Mouse (Mus musculus) monocyte, adult 5-6 weeks (primary cell): ENCODE measurements around the gene Znhit1. TPM values are rescaled to one million over a fixed set of nuclear protein-coding genes. Genes with fewer than 3 reads are reported as not detected.

Source experiments
- ATAC-seq: fragments of 153-309, 156-312 bp; replicated peaks from 2 replicates; pipeline ENCODE4 v1.8.0; 2017; ENCODE audit warnings: mild to moderate bottlenecking; ENCODE audit not compliant: low TSS enrichment, insufficient number of reproducible peaks, severe bottlenecking, poor library complexity, low FRiP score
- total RNA-seq: library from RNA; stranded (forward); fragments of 200-1000, 200-491, 200-594 nt; gene quantifications from 3 replicates; pipeline ENCODE4 v1.2.3, GENCODE M21; 2017

Znhit1 gene
- 21.8 to 58.2 TPM (median 38.8 TPM) in 3 replicates for total RNA-seq

DNA sequence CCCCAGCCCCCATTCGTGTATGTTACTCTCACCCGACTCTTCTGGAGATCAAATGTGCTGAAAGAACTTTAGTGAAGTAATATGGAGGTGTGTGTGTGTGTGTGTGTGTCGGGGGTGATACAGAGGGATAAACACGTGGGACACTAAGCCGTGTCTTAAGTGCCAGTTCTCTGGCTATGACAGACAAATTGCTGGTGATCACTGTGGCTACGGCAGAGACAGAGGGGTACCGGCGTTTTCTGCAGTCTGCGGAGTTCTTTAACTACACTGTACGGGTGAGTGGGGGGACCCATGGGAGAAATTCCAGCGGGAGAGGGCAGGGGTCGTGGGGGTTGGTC lies at the start of gene Znhit1:
Gene Znhit1 (minus strand): TSS at position 88 of the 338 bp plus-strand sequence.
- no peak for ATAC-seq

DNA sequence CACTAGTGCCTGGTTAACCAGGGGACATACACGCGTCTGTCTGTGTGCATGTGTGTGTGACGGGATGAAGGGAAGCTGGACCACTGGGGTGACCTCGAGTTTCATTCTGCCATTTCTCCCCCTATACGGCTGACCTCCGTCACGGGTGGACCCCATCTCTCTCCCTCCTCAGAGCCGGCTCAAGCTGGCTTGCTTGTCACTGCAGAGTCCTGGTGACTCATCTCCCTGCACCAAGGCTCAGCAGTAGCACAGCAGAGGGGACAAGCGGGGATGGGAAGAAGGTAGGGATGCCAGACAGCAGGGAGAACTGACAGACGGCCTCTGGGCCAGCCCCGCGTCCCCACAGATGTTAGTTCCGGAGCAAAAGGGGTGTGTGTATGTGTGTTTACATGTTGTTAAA lies 48.4 kb upstream of the Znhit1 start:
- no peak for ATAC-seq

DNA sequence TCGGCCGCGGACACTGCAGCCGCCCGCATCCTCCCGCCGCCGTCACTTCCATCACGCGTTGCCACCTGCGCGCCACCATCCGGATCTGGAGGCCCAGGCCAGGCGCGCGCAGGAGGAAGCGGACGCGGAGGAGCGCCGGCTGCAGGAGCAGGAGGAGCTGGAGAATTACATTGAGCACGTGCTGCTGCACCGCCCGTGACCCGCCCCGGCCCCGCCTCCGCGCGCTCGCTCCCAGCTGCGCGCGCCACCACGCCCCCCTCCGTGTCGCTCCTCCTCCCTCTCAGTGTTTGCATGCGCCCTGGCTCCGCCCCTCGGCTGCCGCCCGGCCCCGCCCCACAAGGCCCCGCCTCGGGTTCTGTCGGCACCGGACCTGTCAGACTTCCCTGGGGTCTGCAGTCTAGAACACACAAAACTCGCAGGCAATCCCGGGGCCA lies 44.8 kb upstream of the Znhit1 start:
- 0 out of 2 replicates have a peak, but pooled peaks have one; percentile 32 for ATAC-seq

DNA sequence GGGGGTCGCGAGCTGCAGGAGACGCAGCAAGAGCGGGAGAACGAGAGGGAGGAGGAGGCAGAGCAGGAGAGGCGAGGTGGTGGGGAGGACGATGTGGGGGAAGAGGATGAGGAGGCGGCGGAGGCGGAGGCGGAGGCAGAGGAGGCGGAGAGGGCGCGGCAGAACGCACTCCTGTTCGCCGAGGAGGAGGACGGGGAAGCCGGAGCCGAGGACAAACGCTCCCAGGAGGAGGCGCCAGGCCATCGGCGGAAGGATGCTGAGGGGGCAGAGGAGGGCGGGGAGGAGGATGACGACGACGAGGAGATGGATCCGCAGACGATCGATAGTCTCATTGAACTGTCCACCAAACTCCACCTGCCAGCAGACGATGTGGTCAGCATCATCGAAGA lies 44.2 kb upstream of the Znhit1 start:
- ATAC-seq, result no peak

DNA sequence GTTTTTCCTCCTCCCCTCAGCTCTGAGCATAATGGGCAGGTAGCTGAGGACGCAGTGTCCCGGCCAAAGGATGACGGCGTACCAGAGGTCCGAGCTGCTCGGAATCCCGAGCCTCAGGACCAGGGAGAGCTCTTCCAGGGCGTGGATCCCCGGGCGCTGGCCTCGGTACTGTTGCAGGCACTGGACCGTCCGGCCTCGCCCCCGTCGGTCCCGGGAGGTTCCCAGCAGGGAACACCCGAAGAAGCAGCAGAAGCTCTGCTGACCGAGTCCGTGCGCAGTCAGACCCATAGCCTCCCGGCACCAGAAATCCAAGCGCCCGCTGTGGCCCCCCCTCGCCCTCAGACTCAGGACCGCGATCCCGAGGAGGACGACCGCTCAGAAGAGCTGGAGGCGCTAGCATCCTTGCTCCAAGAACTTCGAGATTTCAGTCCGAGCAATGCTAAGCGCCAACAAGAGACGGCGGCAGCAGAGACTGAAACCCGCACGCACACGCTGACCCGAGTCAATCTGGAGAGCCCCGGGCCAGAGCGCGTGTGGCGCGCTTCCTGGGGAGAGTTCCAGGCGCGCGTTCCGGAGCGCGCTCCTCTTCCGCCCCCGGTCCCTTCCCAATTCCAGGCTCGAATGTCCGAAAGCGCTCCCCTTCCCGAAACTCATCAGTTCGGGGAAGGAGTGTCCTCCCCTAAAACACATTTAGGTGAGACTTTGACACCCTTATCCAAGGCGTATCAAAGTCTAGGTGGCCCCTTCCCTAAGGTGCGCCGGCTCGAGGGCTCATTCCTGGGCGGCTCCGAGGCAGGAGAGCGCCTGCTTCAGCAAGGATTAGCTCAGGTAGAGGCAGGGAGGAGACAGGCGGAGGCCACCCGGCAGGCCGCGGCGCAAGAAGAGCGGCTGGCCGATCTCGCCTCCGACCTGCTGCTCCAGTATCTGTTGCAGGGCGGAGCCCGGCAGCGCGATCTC lies 43.5 kb upstream of the Znhit1 start:
- no peak for ATAC-seq

DNA sequence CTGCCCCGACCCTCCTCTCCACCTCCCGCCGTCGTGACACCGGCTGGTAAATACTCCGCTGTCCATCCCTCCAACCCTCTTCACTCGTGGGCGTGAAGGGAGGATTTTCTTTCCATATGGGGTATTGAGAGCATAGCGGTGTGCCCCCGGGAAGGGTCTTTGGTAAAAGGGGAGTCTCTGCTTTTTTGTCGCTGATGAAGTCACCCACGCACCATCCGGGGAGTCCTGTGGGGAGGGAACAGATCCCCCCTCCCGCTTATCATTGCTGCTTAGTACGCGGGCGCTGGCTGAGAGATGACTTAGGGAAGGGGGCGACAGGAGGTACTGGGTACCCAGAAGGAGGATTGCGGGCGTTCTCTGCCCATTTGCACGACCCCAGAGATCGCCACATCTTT lies 42.6 kb upstream of the Znhit1 start:
- ATAC-seq, result no peak

DNA sequence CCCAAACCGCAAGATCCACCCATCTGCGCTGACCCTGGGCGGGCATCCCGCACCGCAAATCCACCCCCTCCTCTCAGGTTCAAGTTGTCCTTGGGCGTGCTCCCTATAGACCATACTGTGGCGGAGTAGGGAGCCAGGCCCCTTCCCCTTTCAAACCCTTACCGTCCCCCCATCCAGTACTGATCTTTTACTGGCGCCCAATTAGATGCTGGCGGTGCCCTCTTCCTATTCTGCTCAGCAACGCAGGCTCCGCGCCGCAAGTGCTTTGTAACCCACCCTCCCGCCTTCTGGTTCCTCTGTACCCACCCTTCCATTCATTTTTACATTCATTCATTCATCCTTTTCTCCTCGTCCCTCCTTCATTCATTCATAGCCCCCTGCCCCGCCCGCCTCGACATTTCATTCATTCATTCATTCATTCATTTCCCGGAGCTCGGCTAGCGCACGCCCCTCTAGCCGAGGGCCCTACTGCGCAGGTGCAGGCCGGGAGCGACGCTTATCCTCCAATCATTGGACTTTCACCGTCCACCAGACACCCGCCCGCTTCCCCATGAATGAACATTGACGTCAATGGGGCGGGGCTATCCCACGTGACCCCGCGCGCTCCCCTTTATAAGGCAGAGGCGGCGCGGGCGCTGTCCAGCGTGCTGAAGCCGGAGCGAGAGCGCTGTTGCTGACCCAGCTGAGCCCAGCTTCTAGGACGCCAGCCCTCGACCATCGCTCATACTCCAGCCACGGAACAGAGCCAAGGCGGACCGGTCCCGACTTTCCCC lies 42.0 kb upstream of the Znhit1 start:
- peak; percentile 82 for ATAC-seq

DNA sequence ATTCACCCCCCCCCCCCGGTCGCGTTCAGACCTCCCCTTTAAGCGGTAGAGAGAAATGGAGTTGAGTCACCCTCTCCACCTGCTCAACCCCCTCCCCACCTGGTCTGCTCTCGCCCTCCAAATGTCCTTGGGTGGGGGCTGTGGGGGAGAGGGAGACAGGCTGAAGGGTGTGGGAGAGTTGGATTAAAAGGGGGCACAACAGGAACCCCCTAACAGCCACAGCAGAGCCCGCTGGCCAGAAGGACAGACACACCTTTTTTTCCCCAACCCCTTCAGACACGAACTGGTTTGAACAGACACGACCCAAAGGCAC lies 41.4 kb upstream of the Znhit1 start:
- ATAC-seq, result no peak

DNA sequence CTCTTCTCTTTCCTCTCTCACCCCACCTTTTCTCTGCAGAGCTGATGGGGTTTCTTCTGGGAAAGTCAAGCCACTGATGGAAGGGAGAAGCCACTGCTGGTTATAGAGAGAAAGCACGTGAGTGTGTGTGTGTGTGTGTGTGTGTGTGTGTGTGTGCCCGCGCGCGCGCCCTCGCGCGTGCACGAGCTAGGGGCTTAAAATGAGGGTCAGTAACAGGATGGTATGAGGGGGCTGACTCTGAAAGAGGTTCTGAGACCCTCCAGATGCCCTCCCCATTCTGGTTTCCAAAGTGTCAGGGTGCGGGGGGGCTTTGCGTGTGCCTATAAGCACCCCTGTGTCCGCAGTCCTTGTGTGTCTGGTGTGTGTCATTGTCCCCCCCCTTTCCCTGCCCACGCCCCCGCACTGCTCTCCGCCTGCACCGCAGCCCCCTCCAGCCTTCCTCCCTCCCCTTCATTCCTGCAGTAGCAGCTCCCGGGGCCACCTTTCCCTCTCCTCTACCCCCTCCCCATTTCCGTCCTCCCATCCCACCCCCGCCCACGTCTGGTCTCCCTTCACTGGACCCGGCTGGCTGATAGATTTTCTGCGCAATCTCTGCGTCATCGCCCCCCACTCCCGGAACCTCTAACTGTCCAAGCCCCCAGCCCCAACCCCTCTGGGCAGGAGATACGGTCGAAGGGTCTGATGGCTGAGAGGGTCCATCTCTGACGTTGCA lies 40.9 kb upstream of the Znhit1 start:
- no peak for ATAC-seq

DNA sequence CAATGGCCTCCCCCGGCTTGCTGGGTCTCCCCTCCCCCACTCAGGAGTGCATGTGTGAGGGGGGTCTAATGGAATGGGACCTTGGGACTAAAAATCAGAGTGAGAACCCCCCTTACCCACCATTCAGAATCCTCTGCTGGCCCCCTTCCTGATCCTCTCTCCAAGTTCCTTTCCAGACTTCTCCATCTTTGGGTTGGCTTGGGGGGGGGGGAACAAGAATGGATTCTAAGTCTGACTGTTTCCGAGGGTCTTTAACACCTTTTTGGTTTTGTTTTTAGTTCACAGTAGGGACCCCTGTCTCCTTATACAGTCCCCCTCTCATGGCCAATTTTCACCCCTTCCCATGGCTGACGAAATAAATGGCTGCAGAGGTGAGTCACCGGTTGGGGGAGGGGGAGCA lies 38.3 kb upstream of the Znhit1 start, which contains the start of gene Vgf:
Gene Vgf (plus strand): TSS at position 301 of the 400 bp plus-strand sequence.
- no peak for ATAC-seq

DNA sequence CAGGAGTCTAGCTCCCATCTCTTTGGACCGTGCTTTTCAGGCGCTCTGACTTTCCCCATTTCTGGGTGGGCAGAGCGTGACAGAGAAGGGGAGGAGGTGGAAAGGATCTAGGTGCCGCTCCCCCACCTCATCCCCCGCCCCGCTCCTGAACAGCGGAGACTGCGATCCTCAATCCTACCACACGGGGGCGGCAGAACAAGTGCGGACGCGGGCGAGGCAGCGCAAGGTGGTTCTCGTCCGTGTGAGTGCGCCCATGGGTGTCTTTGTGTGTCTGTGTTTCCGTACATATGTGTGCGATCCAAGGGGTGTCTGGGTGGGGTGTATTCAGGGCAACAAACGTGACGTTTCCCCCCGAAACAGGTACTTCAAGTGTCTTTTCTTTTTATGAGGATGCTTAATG lies 37.3 kb upstream of the Znhit1 start:
- peak; percentile 79 for ATAC-seq

DNA sequence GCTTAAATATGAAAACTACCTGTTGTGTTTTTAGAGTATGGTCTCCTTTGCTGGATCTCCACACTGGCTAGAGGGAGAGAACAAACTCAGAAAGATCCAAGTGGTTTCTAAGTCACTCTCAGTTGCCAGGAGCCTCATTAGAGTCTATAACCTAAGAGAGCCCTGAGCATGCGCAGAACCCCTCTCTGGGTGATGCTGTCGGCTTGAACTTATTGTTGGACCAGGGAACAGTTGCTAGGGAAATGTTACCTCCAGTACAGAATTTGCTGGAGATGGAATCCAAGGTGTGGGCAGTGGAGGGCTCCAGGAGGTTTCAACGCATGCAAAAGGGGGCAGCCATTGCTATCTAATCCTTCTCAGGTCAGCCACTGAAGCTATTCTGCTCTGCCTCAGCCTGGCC lies 36.5 kb upstream of the Znhit1 start:
- no peak for ATAC-seq

DNA sequence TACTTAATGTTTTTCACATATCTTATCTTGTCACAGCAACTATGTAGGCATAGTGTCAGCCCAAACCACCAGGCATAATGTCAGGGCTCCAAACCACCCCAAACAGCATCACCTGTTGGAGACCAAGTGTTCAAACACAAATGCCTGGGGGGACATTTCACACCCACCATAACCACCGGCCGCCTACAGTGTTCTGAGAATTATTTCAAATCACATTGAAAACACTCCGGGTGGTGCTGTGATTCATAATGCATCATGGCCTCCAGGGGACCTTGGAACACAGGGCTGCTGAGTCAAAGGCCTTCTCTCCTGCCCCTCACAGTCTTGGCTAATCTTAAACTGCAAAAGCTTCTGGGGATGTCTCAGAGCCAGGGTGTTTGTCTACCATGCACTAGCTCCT lies 28.1 kb upstream of the Znhit1 start:
- ATAC-seq, result no peak

DNA sequence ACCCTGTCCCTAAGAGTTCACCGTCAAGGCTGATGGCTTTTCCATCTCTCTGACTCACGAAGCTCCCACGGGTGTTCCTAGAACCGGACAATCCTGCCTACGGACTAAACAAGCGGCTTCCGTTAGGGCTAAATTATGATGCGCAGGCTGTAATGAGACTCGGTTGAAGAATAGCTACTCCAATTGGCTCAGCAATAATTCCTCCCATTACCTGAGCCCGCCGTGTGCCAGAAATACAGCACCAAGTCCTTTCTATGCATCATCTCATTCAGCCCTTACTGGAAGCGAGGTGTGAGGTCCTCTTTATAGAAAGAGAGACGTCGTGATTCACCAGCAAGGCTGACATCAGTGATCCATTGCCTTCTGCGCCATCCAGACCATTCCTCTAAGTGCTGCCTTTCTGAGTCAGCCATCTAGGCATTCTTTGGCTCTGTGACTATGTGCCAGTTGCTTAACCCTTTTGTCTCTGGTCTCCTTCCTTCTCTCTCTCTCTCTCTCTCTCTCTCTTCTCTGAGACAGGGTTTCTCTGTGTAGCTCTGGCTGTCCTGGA lies 24.7 kb upstream of the Znhit1 start:
- no peak for ATAC-seq

DNA sequence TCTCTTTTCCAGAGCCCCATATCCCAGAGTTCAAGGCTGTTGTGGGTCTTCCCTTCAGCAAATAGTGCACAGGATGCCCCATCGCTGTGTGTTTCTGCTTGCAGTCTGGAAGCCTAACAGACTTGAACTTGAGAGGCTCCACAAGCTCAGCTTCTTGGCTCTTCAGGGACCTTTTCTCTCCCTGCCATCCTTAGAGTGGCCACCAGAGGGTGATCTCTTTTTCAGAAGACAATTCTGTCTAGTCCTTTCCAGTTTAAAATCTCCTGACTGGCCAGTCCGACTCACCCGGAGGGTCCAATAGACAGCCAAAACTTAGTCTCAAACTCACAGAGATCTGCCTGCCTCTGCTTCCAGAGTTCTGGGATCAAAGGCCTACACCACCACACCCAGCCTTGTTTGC lies 22.2 kb upstream of the Znhit1 start:
- ATAC-seq, result no peak

DNA sequence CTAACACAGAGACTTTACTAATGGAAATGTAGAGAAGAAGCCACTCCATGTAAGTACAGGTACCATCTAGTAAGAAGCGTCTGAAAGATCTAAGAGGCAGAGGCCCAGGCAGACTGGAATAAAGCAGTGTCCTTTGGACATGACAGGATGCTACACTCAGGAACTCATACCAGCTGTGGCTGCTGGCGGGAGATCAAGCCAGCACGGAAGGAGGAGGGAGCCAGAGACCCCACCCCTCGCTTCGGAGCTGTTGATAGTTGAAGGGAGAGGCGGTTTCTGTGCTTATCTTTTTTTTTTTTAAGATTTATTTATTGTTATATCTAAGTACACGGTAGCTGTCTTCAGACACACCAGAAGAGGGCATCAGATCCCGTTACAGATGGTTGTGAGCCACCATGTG lies 19.5 kb upstream of the Znhit1 start:
- ATAC-seq, result no peak

DNA sequence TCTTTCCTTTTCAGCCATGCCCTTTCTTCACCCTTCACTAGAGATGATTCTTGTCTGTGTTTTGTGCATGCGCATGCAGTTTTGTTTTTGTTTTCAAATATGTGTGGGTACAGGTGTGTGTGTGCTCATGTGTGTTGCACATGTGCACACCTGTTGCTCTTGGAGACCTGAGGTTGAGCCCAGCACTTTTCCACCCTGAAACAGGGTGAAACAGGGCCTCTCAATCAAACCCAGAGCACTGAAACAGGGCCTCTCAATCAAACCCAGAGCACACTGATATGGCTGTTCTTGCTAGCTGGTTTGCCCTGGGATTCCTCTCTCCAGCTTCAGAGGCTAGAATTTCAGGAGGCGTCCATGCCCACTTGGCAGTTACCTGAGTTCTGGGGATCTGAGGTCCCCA lies 12.8 kb upstream of the Znhit1 start:
- no peak for ATAC-seq

DNA sequence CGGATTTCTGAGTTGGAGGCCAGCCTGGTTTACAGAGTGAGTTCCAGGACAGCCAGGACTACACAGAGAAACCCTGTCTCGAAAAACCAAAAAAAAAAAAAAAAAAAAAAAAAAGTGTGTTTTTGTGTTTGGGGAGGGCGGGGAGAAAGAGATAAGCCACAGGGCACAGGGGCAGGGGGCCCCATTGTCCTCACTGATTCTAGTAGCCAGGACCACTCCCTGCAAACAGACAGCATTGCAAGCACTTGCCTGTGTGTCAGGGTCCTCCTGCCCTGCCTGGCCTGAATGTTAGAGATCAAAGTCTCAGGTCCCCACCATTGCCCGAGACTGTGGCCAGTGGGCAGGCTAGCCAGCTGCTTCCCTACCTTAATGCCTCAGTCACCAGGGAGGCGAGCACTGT lies 11.6 kb upstream of the Znhit1 start:
- ATAC-seq, result no peak

DNA sequence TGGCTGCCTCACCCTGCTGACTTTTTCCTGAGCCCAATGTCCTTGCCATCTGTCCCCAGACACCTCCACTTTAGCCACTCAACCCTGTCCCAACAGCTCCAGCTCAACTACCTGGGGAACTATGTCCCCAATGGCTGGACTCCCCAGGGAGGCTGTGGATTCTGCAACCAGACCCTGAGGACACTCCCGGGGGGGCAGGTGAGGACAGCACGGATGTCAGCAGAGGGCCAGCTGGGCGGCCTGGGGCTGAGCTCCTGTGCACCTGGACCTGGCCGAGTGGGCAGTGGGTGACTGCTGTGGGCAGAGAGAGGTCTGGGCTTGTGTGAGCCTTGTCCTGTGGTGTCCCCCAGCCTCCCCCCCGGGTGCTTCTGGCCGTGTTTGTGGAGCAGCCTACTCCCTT lies 2.0 kb upstream of the Znhit1 start:
- no peak for ATAC-seq
